Mouse (Mus musculus): ENCODE results near the gene Arrdc3. TPM values are rescaled to one million over a fixed set of nuclear protein-coding genes. Genes with fewer than 3 reads are reported as not detected.

Gene Arrdc3
- polyA plus RNA-seq, 1 experiment from 2014 or later: 25.9 TPM

- no peak overlapping the region for H3K9ac ChIP-seq (ENCODE audit: low read depth, low read length)
- H3K4me2 ChIP-seq: no peak overlapping the region
- H3K27me3 ChIP-seq (replicated peaks; ENCODE audit: control insufficient read depth, insufficient read depth, low read length): no peaks in the 10 kb centered on the region
- no peak overlapping the region for H3K4me3 ChIP-seq (ENCODE audit: low read depth, low read length)
- WGBS: 73% methylated on average over 2 of the region's 2 CpGs
- H3K27ac ChIP-seq (ENCODE audit: low read depth, low read length): no peak overlapping the region
- H3K9me3 ChIP-seq (ENCODE audit: control insufficient read depth, low read length): no peaks in the 10 kb centered on the region
- H3K4me1 ChIP-seq (replicated peaks; ENCODE audit: control insufficient read depth, insufficient read depth, low read length): no peaks in the 10 kb centered on the region
- DNase-seq (ENCODE audit: low spot score) (no peak), ATAC-seq (replicated peaks; ENCODE audit: low FRiP score) (no peak; the same call in 1 of the 2 replicates)
- H3K36me3 ChIP-seq (ENCODE audit: control insufficient read depth, insufficient read depth, low read length): no peaks in the 10 kb centered on the region
These were observed 53.2 kb downstream of the Arrdc3 start for GRCm38 (mm10) chr13:80936426-80936825.

DNA sequence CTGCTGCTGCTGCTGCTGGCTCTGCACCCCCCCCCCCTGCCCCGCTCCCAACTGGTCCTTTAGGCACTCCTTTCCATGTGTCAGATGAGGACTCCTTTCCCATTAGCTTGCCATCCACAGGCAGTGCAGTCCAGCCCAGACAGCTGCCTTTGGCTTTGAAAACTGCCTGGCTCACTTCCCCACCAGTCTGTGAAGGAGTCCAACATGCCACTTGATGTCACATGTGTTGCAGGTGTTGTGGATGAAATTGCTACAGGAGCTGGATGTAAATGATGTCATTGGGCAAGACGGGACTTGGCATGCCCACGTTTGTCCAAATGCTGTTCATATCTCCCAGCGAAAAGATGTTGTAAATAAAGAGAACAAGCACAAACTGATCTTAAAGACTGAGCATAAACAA, 56.0 kb downstream of the Arrdc3 start:
- Histone ChIP-seq H3K9me3 (ENCODE audit: control insufficient read depth, low read length) (no peaks in the 10 kb centered on the region), H3K27me3 (replicated peaks; ENCODE audit: control insufficient read depth, insufficient read depth, low read length) (no peaks in the 10 kb centered on the region), H3K9ac (ENCODE audit: low read depth, low read length) (no peak overlapping the region), H3K36me3 (ENCODE audit: control insufficient read depth, insufficient read depth, low read length) (no peaks in the 10 kb centered on the region), H3K4me2 (no peak overlapping the region), H3K4me1 (replicated peaks; ENCODE audit: control insufficient read depth, insufficient read depth, low read length) (no peaks in the 10 kb centered on the region), H3K4me3 (ENCODE audit: low read depth, low read length) (no peak overlapping the region), H3K27ac (ENCODE audit: low read depth, low read length) (no peak overlapping the region)
- ATAC-seq (replicated peaks; ENCODE audit: low FRiP score) (no peak), DNase-seq (ENCODE audit: low spot score) (no peak)
- WGBS: 74% methylated on average over 4 of the region's 4 CpGs

DNA sequence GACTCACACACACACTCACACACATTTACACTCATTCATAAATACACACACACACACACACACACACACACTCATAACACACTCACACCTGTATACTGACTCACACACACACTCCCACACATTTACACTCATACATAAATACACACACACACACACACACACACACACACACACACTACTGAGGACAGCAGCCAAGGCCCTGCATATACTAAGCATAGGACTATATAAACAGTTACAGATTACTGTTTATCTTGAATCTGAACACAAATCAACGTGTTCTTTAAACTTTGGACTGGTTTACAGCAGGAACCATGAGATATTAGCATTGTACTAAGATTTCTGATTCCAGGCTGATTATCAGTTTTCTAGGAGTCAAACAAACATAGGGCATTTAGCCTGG, 56.7 kb downstream of the Arrdc3 start:
- no peak for DNase-seq (ENCODE audit: low spot score)
- WGBS: 38% methylated on average over 1 of the region's 1 CpGs
- no peaks in the 10 kb centered on the region for H3K27me3 ChIP-seq (replicated peaks; ENCODE audit: control insufficient read depth, insufficient read depth, low read length)
- H3K4me1 ChIP-seq (replicated peaks; ENCODE audit: control insufficient read depth, insufficient read depth, low read length): no peaks in the 10 kb centered on the region
- no peaks in the 10 kb centered on the region for H3K9me3 ChIP-seq (ENCODE audit: control insufficient read depth, low read length)
- H3K9ac ChIP-seq (ENCODE audit: low read depth, low read length): no peak overlapping the region
- ATAC-seq (replicated peaks; ENCODE audit: low FRiP score): no peak
- H3K27ac ChIP-seq (ENCODE audit: low read depth, low read length): no peak overlapping the region
- H3K4me3 ChIP-seq (ENCODE audit: low read depth, low read length): no peak overlapping the region
- H3K4me2 ChIP-seq: no peak overlapping the region
- no peaks in the 10 kb centered on the region for H3K36me3 ChIP-seq (ENCODE audit: control insufficient read depth, insufficient read depth, low read length)

DNA sequence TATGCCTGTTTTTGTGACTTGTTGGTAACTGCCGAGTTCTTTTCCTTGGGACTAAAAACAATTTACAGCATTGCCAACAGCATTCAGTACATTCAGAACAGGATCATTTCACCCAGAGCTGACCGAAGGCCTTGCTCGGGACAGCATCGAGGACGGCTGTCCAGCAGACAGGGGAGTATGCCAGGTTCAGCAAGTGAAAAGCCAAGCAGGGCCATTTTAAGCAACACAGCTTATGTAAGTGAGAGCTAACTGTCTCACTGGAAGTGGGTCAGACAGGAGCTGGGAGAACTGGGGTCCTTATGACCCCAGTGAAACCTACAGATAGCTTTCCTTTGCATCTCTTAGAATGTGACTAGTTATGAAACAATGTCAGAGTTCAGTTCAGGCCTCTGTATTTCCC, 57.2 kb downstream of the Arrdc3 start:
- WGBS: 79% methylated on average over 5 of the region's 5 CpGs
- DNase-seq (ENCODE audit: low spot score): no peak
- H3K27ac ChIP-seq (ENCODE audit: low read depth, low read length): no peak overlapping the region

GRCm38 (mm10) chr13:80940860-80941630, 57.9 kb downstream of the Arrdc3 start:
- WGBS: 57% methylated on average over 10 of the region's 10 CpGs
- DNase-seq (ENCODE audit: low spot score) (no peak), ATAC-seq (replicated peaks; ENCODE audit: low FRiP score) (peak; percentile 59; the same call in 1 of the 2 replicates)
- Histone ChIP-seq H3K9ac (ENCODE audit: low read depth, low read length) (no peak overlapping the region), H3K36me3 (ENCODE audit: control insufficient read depth, insufficient read depth, low read length) (no peaks in the 10 kb centered on the region), H3K9me3 (ENCODE audit: control insufficient read depth, low read length) (no peaks in the 10 kb centered on the region), H3K4me3 (ENCODE audit: low read depth, low read length) (no peak overlapping the region), H3K4me2 (no peak overlapping the region), H3K4me1 (replicated peaks; ENCODE audit: control insufficient read depth, insufficient read depth, low read length) (no peaks in the 10 kb centered on the region), H3K27me3 (replicated peaks; ENCODE audit: control insufficient read depth, insufficient read depth, low read length) (no peaks in the 10 kb centered on the region), H3K27ac (ENCODE audit: low read depth, low read length) (no peak overlapping the region)

More for the DNA sequence above, 57.2 kb downstream of the Arrdc3 start:
- ATAC-seq (replicated peaks; ENCODE audit: low FRiP score): no peak
- Histone ChIP-seq H3K9me3 (ENCODE audit: control insufficient read depth, low read length) (no peaks in the 10 kb centered on the region), H3K4me2 (no peak overlapping the region), H3K4me3 (ENCODE audit: low read depth, low read length) (no peak overlapping the region), H3K27me3 (replicated peaks; ENCODE audit: control insufficient read depth, insufficient read depth, low read length) (no peaks in the 10 kb centered on the region), H3K36me3 (ENCODE audit: control insufficient read depth, insufficient read depth, low read length) (no peaks in the 10 kb centered on the region), H3K9ac (ENCODE audit: low read depth, low read length) (no peak overlapping the region), H3K4me1 (replicated peaks; ENCODE audit: control insufficient read depth, insufficient read depth, low read length) (no peaks in the 10 kb centered on the region)

DNA sequence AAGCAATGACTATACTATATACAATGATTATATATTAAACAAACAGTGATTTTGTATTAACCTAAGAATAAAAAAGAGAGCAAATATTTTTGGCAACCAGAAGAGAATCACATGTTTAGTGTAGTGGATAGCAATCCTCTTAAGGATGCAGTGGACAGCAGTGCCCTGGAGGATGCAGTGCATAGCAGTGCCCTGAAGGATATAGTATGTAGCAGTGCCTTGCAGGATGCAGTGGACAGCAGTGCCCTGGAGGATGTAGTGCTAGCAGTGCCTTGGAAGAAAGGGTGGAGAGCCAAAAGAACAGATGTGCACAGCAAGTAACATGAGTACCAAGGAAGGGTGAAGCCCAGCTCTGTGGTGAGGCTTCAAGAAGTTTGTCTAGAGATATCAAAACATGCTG, 61.3 kb downstream of the Arrdc3 start:
- ATAC-seq (replicated peaks; ENCODE audit: low FRiP score) (no peak), DNase-seq (ENCODE audit: low spot score) (no peak)
- no peaks in the 10 kb centered on the region for H3K9me3 ChIP-seq (ENCODE audit: control insufficient read depth, low read length)
- no peak overlapping the region for H3K27ac ChIP-seq (ENCODE audit: low read depth, low read length)
- no peak overlapping the region for H3K9ac ChIP-seq (ENCODE audit: low read depth, low read length)
- no peaks in the 10 kb centered on the region for H3K36me3 ChIP-seq (ENCODE audit: control insufficient read depth, insufficient read depth, low read length)
- H3K4me2 ChIP-seq: no peak overlapping the region
- no peaks in the 10 kb centered on the region for H3K27me3 ChIP-seq (replicated peaks; ENCODE audit: control insufficient read depth, insufficient read depth, low read length)
- no peak overlapping the region for H3K4me3 ChIP-seq (ENCODE audit: low read depth, low read length)
- no peaks in the 10 kb centered on the region for H3K4me1 ChIP-seq (replicated peaks; ENCODE audit: control insufficient read depth, insufficient read depth, low read length)

Data from liver, embryonic 11.5 days (tissue).